Mouse (Mus musculus) kidney, adult 2 months (tissue): ENCODE measurements at regions not wholly inside any gene's neighbourhood (a gene's known extent, or its start where the extent isn't known, plus 50 kb on each side); places are given as distances from the start of the nearest gene placed in this dataset.

Source experiments
- CTCF ChIP-seq: fragments of 200-500 bp; conservative IDR thresholded peaks from 2 replicates; pipeline ENCODE4 v1.5.1; 2011; ENCODE audit warnings: low read depth, mild to moderate bottlenecking, control low read depth, low read length, moderate library complexity, mixed read lengths; ENCODE audit not compliant: insufficient read depth, insufficient read length
- POLR2A ChIP-seq: fragments of 200-500 bp; IDR thresholded peaks from one replicate; pipeline ENCODE4 v1.6.1; 2011; ENCODE audit warnings: low read depth, low read length, control low read depth

- no peak for TF ChIP-seq POLR2A
- TF ChIP-seq CTCF, result no peak
These were observed 129.0 kb upstream of the Dynlrb2 start for GRCm38 (mm10) chr8:116375758-116376157.
